Mouse (Mus musculus): ENCODE data around the gene Sept11. TPM values are rescaled to one million over a fixed set of nuclear protein-coding genes. Genes with fewer than 3 reads are reported as not detected.

The Sept11 gene
- polyA plus RNA-seq, 1 experiment from 2014 or later: 156 TPM

- Histone ChIP-seq H3K9ac (0 out of 2 replicates have a peak overlapping the region, but pooled peaks have one; percentile 17), H3K4me2 (no peak overlapping the region), H3K4me1 (replicated peaks) (peaks cover 39% of the 10 kb centered on the region), H3K27ac (replicated peaks) (no peak overlapping the region), H3K9me3 (no peaks in the 10 kb centered on the region), H3K27me3 (no peaks in the 10 kb centered on the region), H3K4me3 (no peak overlapping the region), H3K36me3 (peaks cover 8% of the 10 kb centered on the region; the same call in 1 of the 2 replicates)
- ATAC-seq (ENCODE audit: low read depth): no peak
- WGBS: 69% methylated on average over 13 of the region's 13 CpGs
These were observed 22.6 kb downstream of the Sept11 start for GRCm38 (mm10) chr5:93115854-93116253.

- Histone ChIP-seq H3K27me3 (no peaks in the 10 kb centered on the region), H3K36me3 (peaks cover under 1% of the 10 kb centered on the region; the same call in 1 of the 2 replicates), H3K4me3 (no peak overlapping the region), H3K4me2 (no peak overlapping the region), H3K9me3 (no peaks in the 10 kb centered on the region), H3K27ac (replicated peaks) (no peak overlapping the region), H3K9ac (no peak overlapping the region), H3K4me1 (replicated peaks) (peaks cover 42% of the 10 kb centered on the region)
- 69% methylated on average over 8 of the region's 8 CpGs for WGBS
- no peak for ATAC-seq (ENCODE audit: low read depth)
These were observed 24.4 kb downstream of the Sept11 start for GRCm38 (mm10) chr5:93117648-93118047.

- ATAC-seq (ENCODE audit: low read depth): no peak
- WGBS: 82% methylated on average over 8 of the region's 8 CpGs
- Histone ChIP-seq H3K27ac (replicated peaks) (no peak overlapping the region), H3K36me3 (no peaks in the 10 kb centered on the region), H3K4me3 (no peak overlapping the region), H3K4me2 (no peak overlapping the region), H3K27me3 (no peaks in the 10 kb centered on the region), H3K9ac (no peak overlapping the region), H3K9me3 (no peaks in the 10 kb centered on the region), H3K4me1 (replicated peaks) (peaks cover 48% of the 10 kb centered on the region)
These were observed 28.4 kb downstream of the Sept11 start for GRCm38 (mm10) chr5:93121660-93122059.

- H3K9ac ChIP-seq: no peak overlapping the region
- no peaks in the 10 kb centered on the region for H3K36me3 ChIP-seq
- peak overlapping the region; percentile 61 for H3K27ac ChIP-seq (replicated peaks)
- no peak overlapping the region for H3K4me3 ChIP-seq
- H3K4me1 ChIP-seq (replicated peaks): peaks cover 67% of the 10 kb centered on the region
- H3K4me2 ChIP-seq: no peak overlapping the region
- H3K27me3 ChIP-seq: no peaks in the 10 kb centered on the region
- no peak for ATAC-seq (ENCODE audit: low read depth)
- 57% methylated on average over 9 of the region's 9 CpGs for WGBS
- H3K9me3 ChIP-seq: no peaks in the 10 kb centered on the region
These were observed 31.0 kb downstream of the Sept11 start for GRCm38 (mm10) chr5:93124031-93124826.

- 92% methylated on average over 6 of the region's 6 CpGs for WGBS
- Histone ChIP-seq H3K9ac (no peak overlapping the region), H3K36me3 (no peaks in the 10 kb centered on the region), H3K27ac (replicated peaks) (peak overlapping the region; percentile 80), H3K27me3 (no peaks in the 10 kb centered on the region), H3K4me1 (replicated peaks) (peaks cover 76% of the 10 kb centered on the region), H3K4me2 (no peak overlapping the region), H3K4me3 (no peak overlapping the region), H3K9me3 (no peaks in the 10 kb centered on the region)
- no peak for ATAC-seq (ENCODE audit: low read depth)
These were observed 32.1 kb downstream of the Sept11 start for GRCm38 (mm10) chr5:93125325-93125724.

GRCm38 (mm10) chr5:93126222-93126929 is 33.1 kb downstream of the Sept11 start:
- peak overlapping the region; percentile 22; the same call in 1 of the 2 replicates for H3K4me2 ChIP-seq
- WGBS: 31% methylated on average over 12 of the region's 12 CpGs
- ATAC-seq (ENCODE audit: low read depth): peak; percentile 24; the same call in 1 of the 2 replicates

GRCm38 (mm10) chr5:93126930-93127562 is 33.8 kb downstream of the Sept11 start:
- H3K9ac ChIP-seq: peak overlapping the region; percentile 39; the same call in 1 of the 2 replicates
- H3K4me1 ChIP-seq (replicated peaks): peaks cover 84% of the 10 kb centered on the region
- ATAC-seq (ENCODE audit: low read depth): peak; percentile 41; the same call in 1 of the 2 replicates
- no peaks in the 10 kb centered on the region for H3K27me3 ChIP-seq
- 0 out of 2 replicates have a peak overlapping the region, but pooled peaks have one; percentile 22 for H3K4me2 ChIP-seq
- H3K9me3 ChIP-seq: no peaks in the 10 kb centered on the region
- 21% methylated on average over 4 of the region's 4 CpGs for WGBS
- peak overlapping the region; percentile 80 for H3K27ac ChIP-seq (replicated peaks)
- no peaks in the 10 kb centered on the region for H3K36me3 ChIP-seq
- no peak overlapping the region for H3K4me3 ChIP-seq

More at GRCm38 (mm10) chr5:93126222-93126929, 33.1 kb downstream of the Sept11 start:
- H3K27ac ChIP-seq (replicated peaks): peak overlapping the region; percentile 80
- H3K36me3 ChIP-seq: no peaks in the 10 kb centered on the region
- peaks cover 77% of the 10 kb centered on the region for H3K4me1 ChIP-seq (replicated peaks)
- H3K9ac ChIP-seq: no peak overlapping the region
- no peak overlapping the region for H3K4me3 ChIP-seq
- no peaks in the 10 kb centered on the region for H3K9me3 ChIP-seq
- no peaks in the 10 kb centered on the region for H3K27me3 ChIP-seq

GRCm38 (mm10) chr5:93127722-93128121 is 34.5 kb downstream of the Sept11 start:
- ATAC-seq (ENCODE audit: low read depth): peak; percentile 42
- H3K9ac ChIP-seq: no peak overlapping the region; the same call in 1 of the 2 replicates

GRCm38 (mm10) chr5:93128765-93129164 is 35.5 kb downstream of the Sept11 start:
- Histone ChIP-seq H3K4me3 (no peak overlapping the region), H3K27ac (replicated peaks) (peak overlapping the region; percentile 80), H3K4me2 (no peak overlapping the region), H3K9me3 (no peaks in the 10 kb centered on the region), H3K4me1 (replicated peaks) (peaks cover 100% of the 10 kb centered on the region), H3K27me3 (no peaks in the 10 kb centered on the region), H3K9ac (no peak overlapping the region), H3K36me3 (no peaks in the 10 kb centered on the region)
- 80% methylated on average over 3 of the region's 3 CpGs for WGBS
- no peak for ATAC-seq (ENCODE audit: low read depth)

More at GRCm38 (mm10) chr5:93127722-93128121, 34.5 kb downstream of the Sept11 start:
- no peak overlapping the region for H3K4me3 ChIP-seq
- H3K4me1 ChIP-seq (replicated peaks): peaks cover 91% of the 10 kb centered on the region
- H3K4me2 ChIP-seq: peak overlapping the region; percentile 18
- H3K36me3 ChIP-seq: no peaks in the 10 kb centered on the region
- no peaks in the 10 kb centered on the region for H3K9me3 ChIP-seq
- no peaks in the 10 kb centered on the region for H3K27me3 ChIP-seq
- H3K27ac ChIP-seq (replicated peaks): peak overlapping the region; percentile 80
- 9% methylated on average over 3 of the region's 3 CpGs for WGBS

GRCm38 (mm10) chr5:93129953-93130352 is 36.7 kb downstream of the Sept11 start:
- 17% methylated on average over 4 of the region's 4 CpGs for WGBS
- H3K27ac ChIP-seq (replicated peaks): peak overlapping the region; percentile 47
- no peak for ATAC-seq (ENCODE audit: low read depth)

GRCm38 (mm10) chr5:93131401-93131800 is 38.2 kb downstream of the Sept11 start:
- ATAC-seq (ENCODE audit: low read depth): no peak
- Histone ChIP-seq H3K36me3 (no peaks in the 10 kb centered on the region), H3K4me2 (no peak overlapping the region), H3K27me3 (no peaks in the 10 kb centered on the region), H3K9ac (no peak overlapping the region), H3K27ac (replicated peaks) (no peak overlapping the region), H3K4me1 (replicated peaks) (peaks cover 96% of the 10 kb centered on the region), H3K9me3 (no peaks in the 10 kb centered on the region), H3K4me3 (no peak overlapping the region)
- 52% methylated on average over 4 of the region's 4 CpGs for WGBS

More at GRCm38 (mm10) chr5:93129953-93130352, 36.7 kb downstream of the Sept11 start:
- H3K4me2 ChIP-seq: no peak overlapping the region
- no peaks in the 10 kb centered on the region for H3K27me3 ChIP-seq
- H3K36me3 ChIP-seq: no peaks in the 10 kb centered on the region
- H3K4me1 ChIP-seq (replicated peaks): peaks cover 100% of the 10 kb centered on the region
- H3K9ac ChIP-seq: no peak overlapping the region
- H3K4me3 ChIP-seq: no peak overlapping the region
- H3K9me3 ChIP-seq: no peaks in the 10 kb centered on the region

Data from neural tube, embryonic 13.5 days (tissue).